In genomic region chr1:177633966-177634602, GRCm38 (mm10) we compare ENCODE assay signal across 27 mouse cellular contexts.
DNase-seq lines count a peak whose midpoint lies in the region; ATAC-seq and TF ChIP-seq lines count a peak whose summit lies in the region.
"Had no signal": no experiment of that assay in that cellular context is flagged by ENCODE, and none has a peak within 500 bp of the region (broad histone marks: within the 10 kb centered on the region; RNA-seq: fewer than 3 reads in every experiment).

No protein-coding gene starts in this region.

- 74% methylated on average over 9 of the region's 9 CpGs for WGBS in lung, postnatal 0 days

- H3K9ac ChIP-seq in lung, postnatal 0 days (replicated peaks; ENCODE audit: low read depth): no peak overlapping the region
- no peak overlapping the region for H3K9ac ChIP-seq in CH12.LX (ENCODE audit: insufficient read depth, low read depth)
- H3K9ac ChIP-seq: hindbrain, embryonic 14.5 days; limb, embryonic 15.5 days; liver, embryonic 14.5 days; lung, embryonic 15.5 days; stomach, embryonic 15.5 days had no signal

- no peak overlapping the region for H3K4me2 ChIP-seq in lung, postnatal 0 days (replicated peaks; ENCODE audit: low read depth, low read length)
- H3K4me2 ChIP-seq in CH12.LX (ENCODE audit: insufficient read depth, low read depth, poor library complexity, severe bottlenecking): peak overlapping the region; percentile 22; the same call in 1 of the 2 replicates
- H3K4me2 ChIP-seq: hindbrain, embryonic 14.5 days; limb, embryonic 15.5 days; lung, embryonic 15.5 days; midbrain, embryonic 11.5 days; stomach, embryonic 15.5 days had no signal

- H3K4me3 ChIP-seq in lung, postnatal 0 days (ENCODE audit: low read depth, low read length): no peak overlapping the region
- H3K4me3 ChIP-seq in CH12.LX (replicated peaks in 1 of 3; ENCODE audit: low read depth in 2 of 3, low read length in 2 of 3, poor library complexity in 1 of 3): no peak overlapping the region
- H3K4me3 ChIP-seq: limb, embryonic 15.5 days; lung, embryonic 15.5 days; stomach, embryonic 15.5 days had no signal

- H3K79me2 ChIP-seq in CH12.LX (replicated peaks; ENCODE audit: control insufficient read depth, extremely low read depth, insufficient read depth, poor library complexity, severe bottlenecking): no peaks in the 10 kb centered on the region

- no peaks in the 10 kb centered on the region for H3K9me3 ChIP-seq in lung, postnatal 0 days (ENCODE audit: low read length)
- no peaks in the 10 kb centered on the region for H3K9me3 ChIP-seq in CH12.LX (replicated peaks; ENCODE audit: low read length)
- H3K9me3 ChIP-seq: limb, embryonic 15.5 days; lung, embryonic 15.5 days; stomach, embryonic 15.5 days had no signal

- DNase-seq in lung, postnatal 0 days (ENCODE audit: low spot score): peak; percentile 34
- DNase-seq in lung, postnatal 36 days: no peak
- peak; percentile 92 for DNase-seq in 3T3-L1 (ENCODE audit: low read depth, low spot score)
- DNase-seq in CH12.LX (ENCODE audit: extremely low read depth): peak; percentile 40
- no peak for DNase-seq in cerebellum, adult 18-20 months
- no peak for DNase-seq in thymus, postnatal 0 days (ENCODE audit: low spot score)
- DNase-seq in cerebellum, postnatal 14 days: no peak
- DNase-seq: adrenal gland, postnatal 25 days; cerebellum, adult 9-10 months; gastrocnemius, postnatal 36 days; heart, postnatal 36 days; kidney, adult 2 months; left cerebral cortex, postnatal 4 days; right cerebral cortex, adult 18-20 months; right cerebral cortex, postnatal 4 days; thymus, adult 18-20 months; thymus, postnatal 4 days had no signal

- TF ChIP-seq EP300 in lung, postnatal 0 days (IDR thresholded peaks at IDR 0.05): no peak
- TF ChIP-seq EP300 in CH12.LX (IDR thresholded peaks at IDR 0.05; ENCODE audit: low read length): peak; percentile 66

- no peak for TF ChIP-seq RAD21 in CH12.LX (IDR thresholded peaks at IDR 0.05; ENCODE audit: low read depth, low read length)

- in situ Hi-C loops in CH12.LX (cut with MboI; ENCODE audit: low pct_ligation_motif_present, low pct_unique_long_range_greater_than_20kb, low sequenced_read_pairs): no loop called here

- no peak for TF ChIP-seq CTCF in lung, postnatal 0 days (IDR thresholded peaks at IDR 0.05)
- no peak for TF ChIP-seq CTCF in CH12.LX (conservative IDR thresholded peaks at IDR 0.05 in 1 of 2, IDR thresholded peaks at IDR 0.05 in 1 of 2; ENCODE audit: low read depth in 2 of 2, low read length in 2 of 2)

- no peaks in the 10 kb centered on the region for H3K4me1 ChIP-seq in lung, postnatal 0 days (ENCODE audit: insufficient read depth, low read depth, low read length)
- H3K4me1 ChIP-seq in CH12.LX (ENCODE audit: control insufficient read depth in 1 of 2, insufficient read depth in 2 of 2): peaks cover 8 to 18% of the 10 kb centered on the region in 2 experiments
- H3K4me1 ChIP-seq: limb, embryonic 15.5 days; lung, embryonic 15.5 days; stomach, embryonic 15.5 days had no signal

- TF ChIP-seq POLR2A in CH12.LX (IDR thresholded peaks at IDR 0.05; ENCODE audit: low read depth, low read length): no peak

- H3K27ac ChIP-seq in lung, postnatal 0 days (ENCODE audit: low read length): no peak overlapping the region
- H3K27ac ChIP-seq in CH12.LX (ENCODE audit: insufficient read depth, low read depth): no peak overlapping the region
- H3K27ac ChIP-seq: hindbrain, embryonic 14.5 days; kidney, postnatal 0 days; limb, embryonic 15.5 days; liver, embryonic 14.5 days; lung, embryonic 15.5 days; macrophage; stomach, embryonic 15.5 days had no signal

- ATAC-seq in lung, postnatal 0 days: peak; percentile 54; the same call in 1 of the 2 replicates
- peak; percentile 23; the same call in 1 of the 2 replicates for ATAC-seq in neutrophil, adult 5-6 weeks (ENCODE audit: extremely low read depth, insufficient number of reproducible peaks, low FRiP score, poor library complexity, severe bottlenecking)
- ATAC-seq: CD4-positive, CD25-positive, alpha-beta regulatory T cell, adult 4 months had no signal

- no peaks in the 10 kb centered on the region for H3K36me3 ChIP-seq in lung, postnatal 0 days (ENCODE audit: insufficient read depth, low read length)
- H3K36me3 ChIP-seq in CH12.LX (replicated peaks in 1 of 2; ENCODE audit: control insufficient read depth in 1 of 2, insufficient read depth in 1 of 2, low read length in 1 of 2): no peaks in the 10 kb centered on the region
- H3K36me3 ChIP-seq: limb, embryonic 15.5 days; lung, embryonic 15.5 days; stomach, embryonic 15.5 days had no signal

- dilution Hi-C loops in CH12.LX (cut with MboI; ENCODE audit: extremely low pct_ligation_motif_present, extremely low pct_unique_long_range_greater_than_20kb, low sequenced_read_pairs): no loop called here

- H3K27me3 ChIP-seq in lung, postnatal 0 days (replicated peaks; ENCODE audit: insufficient read depth, low read length): no peaks in the 10 kb centered on the region
- no peaks in the 10 kb centered on the region for H3K27me3 ChIP-seq in CH12.LX (replicated peaks)
- H3K27me3 ChIP-seq: limb, embryonic 15.5 days; lung, embryonic 15.5 days; stomach, embryonic 15.5 days had no signal

TF ChIP-seq in CH12.LX, 34 proteins besides CTCF, POLR2A, EP300 and RAD21:
- TF ChIP-seq ETS1 (conservative IDR thresholded peaks at IDR 0.05; ENCODE audit: low read depth, low read length) (peak; percentile 35; the same call in 1 of the 2 replicates), IRF4 (IDR thresholded peaks at IDR 0.05; ENCODE audit: low read depth, low read length) (peak; percentile 67), ZNF384 (IDR thresholded peaks at IDR 0.05; ENCODE audit: low read depth, low read length) (no peak), SMC3 (IDR thresholded peaks at IDR 0.05; ENCODE audit: low read depth, low read length) (no peak), MAX (IDR thresholded peaks at IDR 0.05; ENCODE audit: low read length) (peak; percentile 41; the same call in 1 of the 2 replicates), BHLHE40 (IDR thresholded peaks at IDR 0.05; ENCODE audit: low read depth, low read length) (peak; percentile 70), TCF12 (IDR thresholded peaks at IDR 0.05; ENCODE audit: low read depth, low read length) (no peak)

Comparison
In these comparisons a context has a peak if more than half of its experiments do, and no peak if none do; other contexts are left out.
1. DNase-seq: peak in lung, postnatal 0 days (single experiment), 3T3-L1 (single experiment) and CH12.LX (single experiment); none in lung, postnatal 36 days (single experiment), cerebellum, adult 18-20 months (0 of 2), thymus, postnatal 0 days (single experiment) and cerebellum, postnatal 14 days (0 of 2).